Mouse (Mus musculus): ENCODE measurements around the gene C530008M17Rik.

The C530008M17Rik gene

GRCm38 (mm10) chr5:76705307-76706173 is 49.2 kb downstream of the C530008M17Rik start:
- no peak for DNase-seq

GRCm38 (mm10) chr5:76707072-76707471 is 50.8 kb downstream of the C530008M17Rik start:
- no peak for DNase-seq

DNA sequence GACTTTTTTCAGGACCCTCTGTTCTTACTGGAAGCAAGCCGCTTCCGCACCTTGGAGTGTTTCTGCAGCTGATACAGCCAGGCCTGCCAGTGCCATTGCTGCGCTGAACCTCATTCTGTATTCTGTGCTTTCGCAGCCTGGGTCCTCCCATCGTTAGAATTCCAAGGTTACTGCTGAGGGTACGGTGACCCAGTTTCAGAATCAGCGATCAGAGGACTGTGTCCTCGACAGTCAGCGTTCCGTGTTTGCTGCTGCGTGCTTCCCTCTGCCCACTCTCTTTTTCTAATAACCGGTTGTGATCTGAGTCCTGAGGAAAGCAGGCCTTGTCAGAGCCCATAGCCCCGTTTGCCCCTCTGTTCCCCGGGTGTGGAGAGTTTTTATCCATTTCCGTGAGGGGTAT is 51.7 kb downstream of the C530008M17Rik start:
- no peak for DNase-seq

GRCm38 (mm10) chr5:76713743-76714142 is 57.4 kb downstream of the C530008M17Rik start:
- DNase-seq: no peak

GRCm38 (mm10) chr5:76719954-76720353 is 63.6 kb downstream of the C530008M17Rik start:
- DNase-seq: no peak

- no peak for DNase-seq
Observed at GRCm38 (mm10) chr5:76724878-76725277, 68.6 kb downstream of the C530008M17Rik start.

DNA sequence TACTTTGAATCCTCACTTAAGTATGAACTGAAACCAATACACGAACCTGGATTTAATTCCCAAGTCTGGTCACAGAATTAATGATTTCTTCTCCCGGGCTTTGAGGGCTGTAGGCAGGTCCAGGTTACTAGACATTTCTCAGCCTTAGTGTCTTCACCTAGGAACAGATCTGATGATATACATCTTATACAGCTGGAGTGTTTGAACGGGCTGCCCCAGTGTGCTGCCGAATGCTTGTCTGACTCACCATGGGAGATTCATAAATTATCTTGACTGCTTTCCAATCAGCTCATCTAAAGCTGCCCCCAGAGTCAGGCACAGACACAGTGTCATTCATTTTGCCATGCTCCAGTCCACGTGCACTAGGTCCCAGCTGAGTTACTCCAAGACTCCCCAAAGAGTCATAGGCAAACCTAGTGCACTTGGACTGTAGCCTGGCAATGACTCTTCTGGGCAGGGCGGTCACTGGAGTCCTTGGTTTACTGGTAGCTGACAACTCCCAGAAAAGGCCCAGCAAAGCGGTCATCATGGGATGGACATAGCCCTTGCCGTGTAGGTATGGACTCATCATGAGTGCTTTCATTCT is 70.3 kb downstream of the C530008M17Rik start:
- DNase-seq: no peak

DNA sequence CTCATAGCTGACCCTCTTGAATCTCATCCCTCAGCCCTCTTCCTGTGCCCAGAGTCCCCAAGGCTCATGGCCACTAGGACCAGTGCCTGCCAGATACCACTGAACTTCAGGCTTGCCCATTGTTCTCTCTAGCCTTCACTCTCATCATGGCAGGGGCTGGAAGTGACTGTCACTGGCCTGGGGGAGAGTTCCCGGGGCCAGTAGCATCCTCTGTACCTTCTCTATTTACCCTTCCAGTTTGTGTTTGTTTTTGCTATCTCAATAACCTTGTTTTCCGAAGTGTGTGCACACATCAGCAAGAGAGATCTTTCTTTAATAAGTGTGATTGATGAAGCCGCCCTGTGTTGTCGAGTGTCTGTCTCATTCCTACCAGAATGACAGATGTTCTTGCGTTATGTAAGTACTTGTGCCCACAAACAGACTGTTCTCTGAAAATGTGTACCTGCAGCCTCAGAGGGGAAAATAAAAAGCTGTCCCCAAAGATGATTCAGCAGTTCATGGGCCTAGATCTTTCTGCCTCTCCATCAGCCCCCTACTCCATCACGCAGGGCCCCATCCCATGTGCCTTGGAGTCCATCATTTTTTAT is 76.8 kb downstream of the C530008M17Rik start:
- DNase-seq: no peak

DNA sequence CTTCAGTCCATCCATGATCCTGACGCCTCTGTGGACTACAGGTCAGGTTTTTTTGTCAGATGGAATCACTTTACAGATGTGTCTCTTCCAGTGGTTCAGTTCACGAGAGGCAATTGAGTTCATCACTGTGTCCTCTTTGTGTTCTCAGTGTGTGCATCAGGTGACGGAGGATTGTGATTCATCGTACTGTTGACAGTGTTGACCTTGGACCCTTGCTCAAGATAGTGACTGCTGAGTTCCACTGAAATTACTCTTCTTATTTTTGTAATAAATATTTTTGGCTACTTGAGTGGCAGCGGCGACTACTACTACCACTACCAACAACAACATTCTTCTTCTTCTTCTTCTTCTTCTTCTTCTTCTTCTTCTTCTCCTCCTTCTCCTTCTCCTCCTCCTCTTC is 85.2 kb downstream of the C530008M17Rik start:
- DNase-seq: no peak

GRCm38 (mm10) chr5:76742076-76742475 is 85.8 kb downstream of the C530008M17Rik start:
- DNase-seq: no peak

DNA sequence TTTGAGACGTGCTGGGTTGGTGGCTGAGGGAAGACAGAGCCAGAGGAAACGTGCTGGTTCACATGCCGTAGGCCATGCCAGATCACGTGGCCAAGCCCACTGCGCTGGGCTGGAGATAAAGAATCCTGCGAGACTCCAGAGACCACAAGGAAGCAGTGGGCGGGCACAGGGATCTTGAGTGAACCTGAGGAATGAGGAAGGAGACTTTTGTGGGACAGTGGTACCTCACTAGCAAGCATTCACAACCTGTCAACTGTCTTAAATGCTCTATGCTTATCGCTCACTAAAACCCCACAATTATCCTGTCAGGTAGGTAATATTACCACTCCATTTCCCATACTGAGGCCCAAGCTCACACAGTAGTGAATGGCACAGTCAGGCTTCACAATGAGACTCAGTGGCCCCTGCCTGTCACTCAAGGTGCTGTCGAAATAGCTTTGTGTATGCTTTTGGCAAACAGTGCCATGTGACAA is 88.5 kb downstream of the C530008M17Rik start:
- DNase-seq: no peak

DNA sequence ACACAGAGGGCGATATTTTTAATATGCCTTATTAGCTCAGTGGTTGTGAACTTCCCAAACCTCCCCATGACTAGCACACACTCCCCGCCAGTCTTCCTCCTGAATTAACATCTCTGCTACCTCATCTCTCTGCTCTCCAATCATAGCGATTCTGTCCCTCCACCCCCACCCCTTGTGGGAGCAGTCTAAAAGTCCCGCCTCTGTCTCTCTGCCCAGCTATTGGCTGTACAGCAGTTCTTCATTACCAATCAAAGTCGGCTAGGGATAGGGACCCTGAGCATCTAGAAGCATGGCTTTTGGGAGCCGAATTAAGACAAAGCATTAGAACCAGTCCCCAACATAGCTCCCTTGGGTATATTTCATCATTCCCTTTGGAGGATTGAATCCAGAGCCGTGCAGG is 91.5 kb downstream of the C530008M17Rik start:
- DNase-seq: no peak

DNA sequence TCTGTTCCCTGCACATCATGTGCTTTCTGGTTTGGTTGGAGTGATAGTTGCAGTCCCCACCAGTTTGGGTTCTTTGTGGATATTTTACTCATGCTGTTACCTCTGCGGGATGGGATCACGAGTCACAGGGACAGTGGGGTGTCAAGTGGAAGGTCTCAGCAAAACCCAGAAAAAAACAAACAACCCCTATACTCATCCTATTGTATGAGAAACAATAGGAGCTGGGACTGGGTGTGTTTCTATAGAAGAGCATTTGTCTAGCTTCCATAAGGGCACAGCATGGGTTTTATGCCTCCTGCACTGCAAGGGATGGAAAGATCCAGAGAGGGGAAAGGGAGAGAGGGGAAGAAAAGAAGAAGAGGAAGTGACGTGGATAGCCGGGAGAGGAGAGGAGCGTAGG is 96.0 kb downstream of the C530008M17Rik start:
- DNase-seq: no peak

DNA sequence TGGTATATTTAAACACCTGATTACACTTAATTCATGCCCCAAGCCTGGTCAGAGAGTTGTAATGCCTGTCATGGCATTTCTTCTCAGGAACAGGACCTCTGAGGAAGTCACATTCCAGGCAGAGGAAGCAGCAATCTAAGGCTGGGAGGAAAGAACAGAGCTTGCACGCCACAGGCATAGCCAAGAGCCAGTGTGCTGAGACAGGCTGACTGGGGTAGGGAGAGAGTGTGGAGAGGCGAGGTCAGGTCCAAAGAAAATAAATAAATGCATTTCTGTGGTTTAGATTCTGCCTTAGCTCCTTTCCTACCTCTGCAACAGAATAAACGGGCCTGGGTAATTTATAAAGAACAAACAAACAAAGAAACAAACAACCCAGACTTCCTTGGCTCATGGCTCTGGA is 104.0 kb downstream of the C530008M17Rik start:
- DNase-seq: no peak

DNA sequence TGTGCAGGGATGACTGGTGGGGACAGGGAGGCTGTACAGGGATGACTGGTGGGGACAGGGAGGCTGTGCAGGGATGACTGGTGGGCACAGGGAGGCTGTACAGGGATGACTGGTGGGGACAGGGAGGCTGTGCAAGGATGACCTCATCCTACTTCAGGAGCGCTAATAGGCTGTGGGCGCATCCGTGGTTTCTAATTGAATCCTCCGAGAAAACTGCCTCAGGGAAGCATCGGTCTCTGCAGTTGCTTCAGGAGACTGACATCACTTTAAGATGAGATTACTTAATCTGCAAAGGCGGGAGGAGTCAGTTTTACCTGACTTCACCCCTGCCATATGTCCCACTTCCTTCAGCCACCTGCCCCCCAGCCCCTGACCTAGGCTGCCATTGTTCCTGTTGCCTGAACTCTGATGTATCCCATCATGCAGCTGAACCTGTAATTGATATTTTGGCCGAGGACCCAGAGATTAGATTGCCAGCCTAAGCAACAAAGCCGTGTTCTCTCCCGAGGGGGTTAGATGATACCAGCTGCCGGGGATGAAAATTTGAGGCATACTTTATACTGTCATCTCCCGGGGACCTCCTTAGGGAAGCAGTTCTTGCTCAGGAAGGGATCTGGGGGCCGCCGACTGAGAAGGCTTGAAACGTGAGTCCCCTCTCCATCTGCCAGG is 105.9 kb downstream of the C530008M17Rik start:
- DNase-seq: no peak

DNA sequence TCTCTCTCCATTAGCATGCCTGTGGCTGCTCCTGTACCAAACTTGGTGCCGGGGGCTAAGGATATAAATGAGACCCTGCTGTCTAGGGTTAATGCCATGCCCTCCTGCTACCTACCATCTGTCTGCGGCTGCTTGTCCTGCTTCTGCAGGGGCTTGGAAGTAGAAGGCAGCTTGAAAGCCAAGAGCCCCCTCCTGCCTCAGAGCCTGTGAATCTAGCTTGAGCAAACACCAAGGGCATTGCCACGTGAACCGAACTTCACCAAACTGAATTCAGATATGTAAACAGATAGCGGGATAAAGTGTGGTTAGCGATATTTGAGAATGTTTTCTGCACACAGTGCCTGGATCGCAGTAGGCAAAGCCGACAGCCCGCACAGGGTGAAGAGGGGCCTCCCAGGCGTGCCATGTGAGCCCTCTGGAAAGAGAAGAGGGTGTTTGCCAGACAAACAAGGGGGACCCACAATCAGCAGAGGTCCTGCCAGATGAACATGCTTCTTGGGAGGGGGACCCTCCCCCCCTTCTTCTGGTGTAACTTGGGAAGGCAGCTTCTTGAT is 106.9 kb downstream of the C530008M17Rik start:
- DNase-seq: no peak

- DNase-seq: no peak
Observed at GRCm38 (mm10) chr5:76763731-76764130, 107.4 kb downstream of the C530008M17Rik start.

DNA sequence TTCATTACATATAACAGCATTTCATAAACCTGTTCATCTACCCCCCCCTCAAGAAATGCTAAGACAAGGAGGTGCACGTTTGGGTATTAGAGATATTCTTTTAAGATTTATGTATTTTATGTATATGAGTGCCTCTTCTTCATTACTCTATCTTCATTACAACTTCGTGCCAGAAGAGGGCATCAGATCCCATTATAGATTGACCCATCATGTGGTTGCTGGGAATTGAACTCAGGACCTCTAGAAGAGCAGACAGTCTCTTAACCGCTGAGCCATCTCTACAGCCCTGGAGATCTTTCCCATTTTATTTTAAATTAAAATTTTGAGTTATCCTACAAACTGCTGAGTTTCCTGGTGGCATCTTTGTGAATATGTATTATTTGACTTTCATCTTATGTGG is 112.7 kb downstream of the C530008M17Rik start:
- DNase-seq: no peak

DNA sequence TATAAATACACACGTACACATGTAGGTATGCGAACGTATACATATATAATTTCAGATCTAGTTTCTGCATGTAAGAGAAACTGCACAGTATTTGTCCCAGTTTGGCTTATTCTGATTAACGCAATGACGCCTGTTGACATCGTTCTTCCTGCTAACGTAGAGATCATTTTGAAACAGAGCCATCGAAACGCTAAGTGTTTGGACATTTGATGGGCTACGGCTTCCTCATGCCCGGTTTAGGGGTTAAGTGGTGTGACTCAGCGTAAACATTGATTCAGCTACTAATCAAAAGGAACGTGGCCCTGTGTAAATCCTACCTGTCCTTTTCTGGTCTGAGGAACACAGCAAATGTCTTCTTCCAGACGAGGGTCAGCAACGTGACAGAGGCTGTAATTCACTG is 113.3 kb downstream of the C530008M17Rik start:
- no peak for DNase-seq

DNA sequence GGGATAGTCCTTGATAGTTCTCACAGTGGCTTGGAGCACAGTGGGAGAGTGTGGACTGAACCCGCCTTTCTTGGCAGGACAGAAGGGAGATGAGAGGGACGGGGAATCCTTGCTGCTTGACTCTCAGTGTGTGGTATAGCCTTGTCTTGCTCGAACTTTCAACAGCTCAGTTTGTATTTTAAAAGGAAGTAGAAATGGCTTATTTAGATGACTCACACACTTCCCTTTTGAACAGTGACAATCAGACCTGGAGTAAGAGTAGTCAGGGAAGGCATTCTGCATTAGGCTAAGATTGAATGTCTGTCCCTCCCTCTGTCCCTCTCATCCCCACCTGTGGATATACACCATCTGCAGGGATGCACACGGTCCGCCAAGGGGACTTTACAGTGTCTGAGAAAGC is 115.1 kb downstream of the C530008M17Rik start:
- DNase-seq: no peak

- DNase-seq: no peak
Observed at GRCm38 (mm10) chr5:76772831-76773230, 116.5 kb downstream of the C530008M17Rik start.

- DNase-seq: no peak
Observed at GRCm38 (mm10) chr5:76773492-76774158, 117.3 kb downstream of the C530008M17Rik start.
